Mouse (Mus musculus) heart, postnatal 0 days (tissue): ENCODE results near the gene Rrn3.

Source experiments
- CTCF ChIP-seq: IDR thresholded peaks from 2 replicates; pipeline ENCODE4 v1.5.1; 2016; ENCODE audit warnings: antibody characterized with exemption, control low read depth, low read depth
- EP300 ChIP-seq: IDR thresholded peaks from 2 replicates; pipeline ENCODE4 v1.6.1; 2016; ENCODE audit warnings: antibody characterized with exemption, low read depth

GRCm38 (mm10) chr16:13818560-13819393 lies 38.3 kb downstream of the Rrn3 start, which contains the start of gene Ntan1:
- TF ChIP-seq EP300 = 0 out of 2 replicates have a peak, but pooled peaks have one; percentile 20
- TF ChIP-seq CTCF = no peak
